Mouse (Mus musculus): ENCODE data around the gene Foxred1.

The Foxred1 gene

GRCm38 (mm10) chr9:35192983-35193542 lies 17.8 kb downstream of the Foxred1 start:
- DNase-seq (ENCODE audit: low read depth): no peak

- no peak for DNase-seq (ENCODE audit: low read depth)
Observed at GRCm38 (mm10) chr9:35188700-35189099, 22.2 kb downstream of the Foxred1 start.

GRCm38 (mm10) chr9:35187351-35187903 lies 23.4 kb downstream of the Foxred1 start:
- DNase-seq (ENCODE audit: low read depth): no peak

DNA sequence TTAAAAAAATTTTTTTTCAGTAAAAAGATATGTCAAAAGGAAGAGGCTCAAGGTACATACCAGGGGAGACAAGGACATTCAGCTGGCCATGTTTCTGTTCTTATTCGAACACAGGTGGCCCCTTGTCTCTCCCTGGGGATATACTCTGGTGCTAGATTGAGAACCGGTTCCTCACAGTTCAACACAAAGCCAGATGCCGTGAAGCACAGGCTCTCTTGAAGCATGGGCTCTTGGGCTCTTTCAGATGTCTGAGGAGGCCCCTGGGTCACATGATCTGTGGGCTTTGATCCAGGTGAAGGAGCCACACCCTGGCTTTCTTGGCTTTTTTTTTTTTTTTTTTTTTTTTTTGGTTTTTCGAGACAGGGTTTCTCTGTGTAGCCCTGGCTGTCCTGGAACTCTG lies 24.4 kb downstream of the Foxred1 start:
- DNase-seq (ENCODE audit: low read depth): no peak

- no peak for DNase-seq (ENCODE audit: low read depth)
Observed at GRCm38 (mm10) chr9:35183359-35183758, 27.5 kb downstream of the Foxred1 start.

DNA sequence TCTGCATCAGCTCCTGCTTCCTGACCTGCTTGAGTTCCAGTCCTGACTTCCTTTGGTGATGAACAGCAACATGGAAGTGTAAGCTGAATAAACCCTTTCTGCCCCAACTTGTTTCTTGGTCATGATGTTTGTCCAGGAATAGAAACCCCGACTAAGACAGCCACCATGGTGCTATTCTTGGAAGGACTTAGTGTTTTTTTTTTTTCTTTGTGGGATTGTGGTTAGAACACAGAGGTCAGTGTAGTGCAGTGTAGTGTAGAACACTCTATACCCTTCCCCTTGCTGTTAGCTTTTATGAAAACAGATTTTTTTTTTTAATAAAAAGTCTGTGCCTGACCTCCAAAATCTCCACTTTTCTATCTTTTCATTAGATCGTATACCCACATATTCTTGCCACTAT lies 28.0 kb downstream of the Foxred1 start:
- DNase-seq (ENCODE audit: low read depth): no peak

DNA sequence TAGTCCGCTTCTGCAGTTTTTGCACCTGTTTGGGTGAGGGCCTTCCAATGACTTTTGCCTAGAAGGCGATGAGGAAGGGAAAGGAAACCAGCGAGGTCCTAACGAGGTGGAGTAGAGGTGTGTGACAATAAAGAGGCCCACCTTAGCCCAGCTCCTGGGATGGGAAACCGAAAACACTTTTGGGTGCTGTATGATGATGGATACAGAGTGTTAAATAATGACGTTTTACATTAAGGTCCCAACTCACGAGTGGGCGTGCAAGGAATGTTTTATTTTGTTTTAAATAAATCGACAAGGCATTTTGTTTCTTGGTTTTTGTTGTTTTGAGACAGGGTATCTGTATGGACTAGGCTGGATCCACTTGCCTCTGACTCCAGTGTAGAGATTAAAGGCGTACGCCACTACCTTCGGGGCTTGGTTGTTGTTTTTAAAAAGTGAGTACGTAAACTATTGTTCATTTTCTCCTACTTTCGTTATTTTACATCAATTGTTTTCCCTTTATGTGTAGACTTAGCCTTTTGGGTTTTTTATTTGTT lies 34.7 kb downstream of the Foxred1 start:
- peak; percentile 24 for DNase-seq (ENCODE audit: low read depth)

- peak; percentile 85 for DNase-seq (ENCODE audit: low read depth)
Observed at GRCm38 (mm10) chr9:35175251-35176123, 35.4 kb downstream of the Foxred1 start, which contains the start of gene Dcps. Gene Dcps (minus strand): TSS chr9:35176061.

DNA sequence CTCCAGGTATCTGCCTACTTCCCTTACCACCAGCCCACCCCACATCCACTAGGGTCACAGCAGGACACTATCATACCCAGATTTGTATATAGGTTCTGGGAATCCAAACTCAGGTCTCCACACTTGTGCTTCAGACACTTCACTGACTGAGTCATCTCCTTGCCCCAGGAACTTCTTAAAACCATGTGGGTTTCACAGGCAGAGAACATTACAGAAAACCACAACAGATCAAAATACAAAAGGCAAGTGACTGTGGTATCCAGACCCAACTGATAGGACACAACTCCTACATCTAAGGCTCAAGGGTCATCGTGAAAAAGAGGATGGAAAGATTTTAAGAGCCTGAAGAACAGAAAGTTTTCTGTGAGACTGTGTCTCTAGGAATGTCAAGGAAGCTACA lies 37.5 kb downstream of the Foxred1 start:
- DNase-seq (ENCODE audit: low read depth): no peak

DNA sequence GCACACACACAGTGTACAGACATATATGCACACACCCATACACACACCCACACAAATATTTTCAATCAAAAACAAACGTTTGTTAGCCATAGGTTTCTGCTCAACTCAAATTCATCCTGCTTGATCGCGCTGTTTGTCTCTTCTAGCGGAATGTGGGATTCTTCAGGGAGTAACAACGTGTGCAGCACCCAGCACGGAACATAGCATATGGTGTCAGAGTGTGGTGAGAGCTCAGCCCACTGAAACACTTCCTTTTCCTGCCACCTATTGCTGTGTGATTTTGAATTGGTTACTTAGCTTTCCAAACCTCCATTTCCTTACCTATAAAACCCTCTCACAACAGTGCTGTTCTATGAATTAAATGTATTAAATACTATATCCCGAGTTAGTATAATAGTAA lies 40.8 kb downstream of the Foxred1 start:
- no peak for DNase-seq (ENCODE audit: low read depth)

DNA sequence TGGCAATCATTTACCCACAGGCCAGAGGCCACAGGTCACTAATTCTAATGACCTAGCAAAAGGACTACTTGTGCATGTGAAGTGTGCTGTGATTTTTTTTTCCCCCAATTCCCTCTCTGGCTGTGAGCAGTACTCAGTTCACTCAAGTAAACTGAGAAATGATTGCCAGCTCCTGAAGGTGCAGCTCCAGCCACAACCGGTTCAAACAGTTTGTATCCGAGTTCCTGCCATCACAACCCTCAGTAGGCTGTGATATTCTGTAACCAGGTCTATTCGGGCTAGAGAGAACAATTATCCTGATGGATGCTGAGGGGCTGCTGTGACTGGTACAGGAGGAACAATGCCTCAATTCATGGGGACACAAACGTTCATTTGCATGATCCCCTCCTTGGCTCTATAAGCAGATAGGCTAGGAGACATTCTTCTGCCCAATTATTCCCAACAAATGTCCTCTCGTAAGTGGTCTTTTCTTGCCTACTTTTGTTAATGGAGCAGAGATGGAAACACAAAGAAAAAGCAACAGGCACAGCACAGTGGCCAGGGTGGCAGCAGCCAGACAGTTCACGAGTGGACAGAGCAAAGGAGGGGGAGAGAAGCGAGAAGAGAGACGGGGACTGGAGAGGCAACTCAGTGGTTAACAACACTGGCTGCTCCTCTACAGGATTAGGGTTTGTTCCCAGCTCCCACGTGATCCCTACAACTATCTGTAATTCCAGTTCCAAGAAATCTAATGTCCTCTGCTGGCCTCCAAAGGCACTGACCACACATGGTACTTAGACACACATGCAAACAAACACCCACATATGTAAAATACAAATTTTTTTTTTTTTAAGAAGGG lies 43.8 kb downstream of the Foxred1 start:
- no peak for DNase-seq (ENCODE audit: low read depth)

- DNase-seq (ENCODE audit: low read depth): no peak
Observed at GRCm38 (mm10) chr9:35166144-35166797, 44.6 kb downstream of the Foxred1 start.

DNA sequence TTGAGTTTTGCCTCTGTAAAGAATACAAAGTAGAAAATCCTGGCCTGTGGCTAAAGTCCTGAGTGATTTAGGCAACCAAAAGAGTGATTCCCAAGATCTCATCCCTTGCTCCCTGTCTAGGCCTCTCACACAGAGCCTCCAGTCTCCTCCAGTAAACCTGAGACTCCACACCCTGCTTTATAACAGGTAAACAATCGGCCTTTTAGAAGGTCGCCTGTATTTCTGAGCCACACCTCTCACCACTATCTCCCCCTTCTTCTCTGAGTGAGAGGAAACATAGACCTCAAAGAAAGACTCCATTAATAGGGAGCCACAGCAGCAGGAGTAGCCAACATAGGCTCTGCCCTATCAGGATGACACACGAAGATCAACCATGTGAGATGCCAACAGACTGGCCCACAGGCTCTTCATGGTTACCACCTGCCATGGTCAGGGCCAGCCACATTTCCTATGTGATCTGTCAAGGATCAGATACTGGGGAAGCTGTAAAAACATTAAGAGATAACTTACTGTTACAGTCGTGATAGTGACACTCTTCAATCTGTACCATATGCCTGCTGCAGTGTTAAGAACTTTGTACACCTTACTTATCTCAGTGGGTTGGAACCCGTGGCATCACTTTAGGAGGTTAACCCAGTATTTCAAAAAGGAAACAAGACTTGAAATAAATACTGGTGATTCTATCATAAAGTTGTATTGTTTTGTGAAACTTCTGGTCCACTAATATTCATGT lies 46.5 kb downstream of the Foxred1 start:
- DNase-seq (ENCODE audit: low read depth): no peak

- DNase-seq (ENCODE audit: low read depth): no peak
Observed at GRCm38 (mm10) chr9:35163011-35163690, 47.7 kb downstream of the Foxred1 start.

DNA sequence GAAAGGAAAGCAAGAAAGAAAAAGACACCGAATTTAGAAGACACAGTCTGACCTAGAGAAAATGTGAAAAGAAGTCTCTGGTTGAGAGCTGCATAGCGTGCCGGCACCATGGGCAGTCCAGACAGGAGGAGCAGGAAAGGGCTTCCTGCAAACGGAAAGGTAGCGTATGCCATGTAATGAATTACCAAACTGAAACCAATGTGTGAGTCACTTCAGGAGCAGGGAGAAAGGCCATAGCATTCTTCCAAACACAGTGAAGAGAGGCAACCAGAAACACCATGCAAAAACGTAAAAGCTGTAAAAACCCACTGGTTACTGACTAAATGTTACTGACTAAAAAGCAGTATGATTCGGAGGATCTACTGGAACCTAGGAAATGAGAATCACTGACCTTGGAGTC lies 49.1 kb downstream of the Foxred1 start:
- no peak for DNase-seq (ENCODE audit: low read depth)

- no peak for DNase-seq (ENCODE audit: low read depth)
Observed at GRCm38 (mm10) chr9:35160662-35161061, 50.2 kb downstream of the Foxred1 start.

- DNase-seq (ENCODE audit: low read depth): no peak
Observed at GRCm38 (mm10) chr9:35158477-35158876, 52.4 kb downstream of the Foxred1 start.

GRCm38 (mm10) chr9:35156862-35157261 lies 54.0 kb downstream of the Foxred1 start:
- DNase-seq (ENCODE audit: low read depth): no peak

DNA sequence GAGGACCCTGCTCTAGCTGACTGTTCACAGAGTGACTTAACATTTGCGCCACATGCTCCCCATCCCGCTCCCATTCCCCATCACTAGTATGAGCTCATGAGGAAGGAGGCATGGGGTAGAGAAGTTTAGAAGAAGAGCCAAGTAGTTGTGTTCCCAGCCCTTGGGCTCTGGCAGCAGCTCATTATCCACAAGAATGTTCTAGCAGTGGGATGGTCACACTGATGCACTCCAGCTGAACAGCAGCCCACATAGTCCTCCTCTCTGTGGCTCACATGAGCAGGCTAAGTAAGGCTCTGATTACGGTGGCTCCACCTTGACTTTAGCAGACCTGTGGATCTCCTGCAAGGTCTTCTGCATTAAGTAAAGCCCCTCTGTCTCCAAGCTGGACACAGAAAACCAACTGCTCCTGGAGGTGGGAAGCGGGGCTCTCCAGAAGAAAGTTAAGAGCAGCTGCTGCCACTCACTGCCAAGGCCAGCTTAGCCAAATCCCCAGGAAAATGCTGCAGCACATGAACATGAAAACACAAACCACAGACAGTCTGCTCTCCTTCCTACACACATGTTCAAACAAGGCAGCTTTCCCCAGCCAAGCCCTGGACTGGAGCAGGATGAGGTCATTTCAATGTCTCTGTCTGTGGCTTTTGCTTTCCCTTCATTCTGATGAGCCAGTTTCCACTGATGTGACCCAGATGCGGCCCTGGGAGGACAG lies 54.7 kb downstream of the Foxred1 start:
- DNase-seq (ENCODE audit: low read depth): no peak

Measured in c-Kit-positive CD71-positive TER-119-negative erythroid progenitor cells, embryonic 14.5 days (primary cell).